Mouse (Mus musculus) forebrain, embryonic 12.5 days (tissue): ENCODE results near the gene Vgf. TPM values are rescaled to one million over a fixed set of nuclear protein-coding genes. Genes with fewer than 3 reads are reported as not detected.

ENCODE experiments used
- ATAC-seq: fragments of 200-750 bp; cut with Nextera tagmentation; 2 replicates; pipeline ENCODE4 v1.8.0; 2017; ENCODE audit warnings: moderate TSS enrichment; ENCODE audit not compliant: low FRiP score
- H3K27ac ChIP-seq: fragments of 300-500 bp; sonication (generic); 2 replicates; pipeline ENCODE4 v1.5.1; 2016; ENCODE audit warnings: mild to moderate bottlenecking
- H3K27me3 ChIP-seq: fragments of 300-500 bp; sonication (generic); 2 replicates; pipeline ENCODE4 v1.6.1; 2016; ENCODE audit warnings: mild to moderate bottlenecking
- H3K36me3 ChIP-seq: fragments of 300-500 bp; sonication (generic); replicated peaks from 2 replicates; pipeline ENCODE4 v1.6.1; 2016; ENCODE audit warnings: mild to moderate bottlenecking
- H3K4me1 ChIP-seq: fragments of 300-500 bp; sonication (generic); 2 replicates; pipeline ENCODE4 v1.6.1; 2016
- H3K4me2 ChIP-seq: fragments of 300-500 bp; sonication (generic); 2 replicates; pipeline ENCODE4 v1.6.1; 2016; ENCODE audit warnings: mild to moderate bottlenecking, moderate library complexity
- H3K4me3 ChIP-seq: fragments of 300-500 bp; sonication (generic); replicated peaks from 2 replicates; pipeline ENCODE4 v1.5.1; 2016; ENCODE audit warnings: mild to moderate bottlenecking
- H3K9ac ChIP-seq: fragments of 300-500 bp; sonication (generic); 2 replicates; pipeline ENCODE4 v1.6.1; 2016; ENCODE audit warnings: mild to moderate bottlenecking
- H3K9me3 ChIP-seq: fragments of 300-500 bp; sonication (generic); 2 replicates; pipeline ENCODE4 v1.6.1; 2016
- WGBS: fragments of 180-500 bp; shearing (Covaris S2); methylation state at CpG from one replicate; pipeline ENCODE4 v1.1.7; 2016; 5-methylcytosine and 5-hydroxymethylcytosine counted together
- polyA plus RNA-seq: library from polyadenylated mRNA; unstranded; fragments of >200 nt; fragmentation: Nextera tagmentation; extraction: Ambion mirVana; gene quantifications from 2 replicates; pipeline ENCODE4 v1.2.1, GENCODE M21; 2016

Gene Vgf
- polyA plus RNA-seq, 1 experiment from 2014 or later = 0.92 TPM

DNA sequence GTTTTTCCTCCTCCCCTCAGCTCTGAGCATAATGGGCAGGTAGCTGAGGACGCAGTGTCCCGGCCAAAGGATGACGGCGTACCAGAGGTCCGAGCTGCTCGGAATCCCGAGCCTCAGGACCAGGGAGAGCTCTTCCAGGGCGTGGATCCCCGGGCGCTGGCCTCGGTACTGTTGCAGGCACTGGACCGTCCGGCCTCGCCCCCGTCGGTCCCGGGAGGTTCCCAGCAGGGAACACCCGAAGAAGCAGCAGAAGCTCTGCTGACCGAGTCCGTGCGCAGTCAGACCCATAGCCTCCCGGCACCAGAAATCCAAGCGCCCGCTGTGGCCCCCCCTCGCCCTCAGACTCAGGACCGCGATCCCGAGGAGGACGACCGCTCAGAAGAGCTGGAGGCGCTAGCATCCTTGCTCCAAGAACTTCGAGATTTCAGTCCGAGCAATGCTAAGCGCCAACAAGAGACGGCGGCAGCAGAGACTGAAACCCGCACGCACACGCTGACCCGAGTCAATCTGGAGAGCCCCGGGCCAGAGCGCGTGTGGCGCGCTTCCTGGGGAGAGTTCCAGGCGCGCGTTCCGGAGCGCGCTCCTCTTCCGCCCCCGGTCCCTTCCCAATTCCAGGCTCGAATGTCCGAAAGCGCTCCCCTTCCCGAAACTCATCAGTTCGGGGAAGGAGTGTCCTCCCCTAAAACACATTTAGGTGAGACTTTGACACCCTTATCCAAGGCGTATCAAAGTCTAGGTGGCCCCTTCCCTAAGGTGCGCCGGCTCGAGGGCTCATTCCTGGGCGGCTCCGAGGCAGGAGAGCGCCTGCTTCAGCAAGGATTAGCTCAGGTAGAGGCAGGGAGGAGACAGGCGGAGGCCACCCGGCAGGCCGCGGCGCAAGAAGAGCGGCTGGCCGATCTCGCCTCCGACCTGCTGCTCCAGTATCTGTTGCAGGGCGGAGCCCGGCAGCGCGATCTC, 5.2 kb downstream of the Vgf start:
- peak overlapping the region; percentile 98 for H3K4me2 ChIP-seq
- peaks cover 37% of the 10 kb centered on the region for H3K4me1 ChIP-seq
- WGBS = under 1% methylated on average over 78 of the region's 78 CpGs
- H3K9ac ChIP-seq = peak overlapping the region; percentile 45
- peaks cover 11% of the 10 kb centered on the region for H3K36me3 ChIP-seq
- H3K4me3 ChIP-seq = peak overlapping the region; percentile 49
- H3K27ac ChIP-seq = no peak overlapping the region
- H3K9me3 ChIP-seq = no peaks in the 10 kb centered on the region
- peaks cover 77% of the 10 kb centered on the region for H3K27me3 ChIP-seq
- no peak for ATAC-seq

DNA sequence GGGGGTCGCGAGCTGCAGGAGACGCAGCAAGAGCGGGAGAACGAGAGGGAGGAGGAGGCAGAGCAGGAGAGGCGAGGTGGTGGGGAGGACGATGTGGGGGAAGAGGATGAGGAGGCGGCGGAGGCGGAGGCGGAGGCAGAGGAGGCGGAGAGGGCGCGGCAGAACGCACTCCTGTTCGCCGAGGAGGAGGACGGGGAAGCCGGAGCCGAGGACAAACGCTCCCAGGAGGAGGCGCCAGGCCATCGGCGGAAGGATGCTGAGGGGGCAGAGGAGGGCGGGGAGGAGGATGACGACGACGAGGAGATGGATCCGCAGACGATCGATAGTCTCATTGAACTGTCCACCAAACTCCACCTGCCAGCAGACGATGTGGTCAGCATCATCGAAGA, 5.8 kb downstream of the Vgf start:
- Histone ChIP-seq H3K36me3 (peaks cover 18% of the 10 kb centered on the region), H3K4me2 (peak overlapping the region; percentile 98), H3K27ac (no peak overlapping the region), H3K27me3 (peaks cover 70% of the 10 kb centered on the region), H3K9me3 (no peaks in the 10 kb centered on the region), H3K4me3 (peak overlapping the region; percentile 49), H3K4me1 (peaks cover 37% of the 10 kb centered on the region), H3K9ac (peak overlapping the region; percentile 45)
- ATAC-seq = peak; percentile 1; the same call in 1 of the 2 replicates
- WGBS = under 1% methylated on average over 33 of the region's 33 CpGs

DNA sequence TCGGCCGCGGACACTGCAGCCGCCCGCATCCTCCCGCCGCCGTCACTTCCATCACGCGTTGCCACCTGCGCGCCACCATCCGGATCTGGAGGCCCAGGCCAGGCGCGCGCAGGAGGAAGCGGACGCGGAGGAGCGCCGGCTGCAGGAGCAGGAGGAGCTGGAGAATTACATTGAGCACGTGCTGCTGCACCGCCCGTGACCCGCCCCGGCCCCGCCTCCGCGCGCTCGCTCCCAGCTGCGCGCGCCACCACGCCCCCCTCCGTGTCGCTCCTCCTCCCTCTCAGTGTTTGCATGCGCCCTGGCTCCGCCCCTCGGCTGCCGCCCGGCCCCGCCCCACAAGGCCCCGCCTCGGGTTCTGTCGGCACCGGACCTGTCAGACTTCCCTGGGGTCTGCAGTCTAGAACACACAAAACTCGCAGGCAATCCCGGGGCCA, 6.5 kb downstream of the Vgf start:
- under 1% methylated on average over 43 of the region's 49 CpGs for WGBS
- Histone ChIP-seq H3K9me3 (no peaks in the 10 kb centered on the region), H3K4me3 (peak overlapping the region; percentile 49), H3K36me3 (peaks cover 24% of the 10 kb centered on the region), H3K9ac (peak overlapping the region; percentile 45), H3K4me2 (peak overlapping the region; percentile 98), H3K4me1 (peaks cover 37% of the 10 kb centered on the region), H3K27ac (no peak overlapping the region), H3K27me3 (peaks cover 65% of the 10 kb centered on the region)
- ATAC-seq = peak; percentile 78

DNA sequence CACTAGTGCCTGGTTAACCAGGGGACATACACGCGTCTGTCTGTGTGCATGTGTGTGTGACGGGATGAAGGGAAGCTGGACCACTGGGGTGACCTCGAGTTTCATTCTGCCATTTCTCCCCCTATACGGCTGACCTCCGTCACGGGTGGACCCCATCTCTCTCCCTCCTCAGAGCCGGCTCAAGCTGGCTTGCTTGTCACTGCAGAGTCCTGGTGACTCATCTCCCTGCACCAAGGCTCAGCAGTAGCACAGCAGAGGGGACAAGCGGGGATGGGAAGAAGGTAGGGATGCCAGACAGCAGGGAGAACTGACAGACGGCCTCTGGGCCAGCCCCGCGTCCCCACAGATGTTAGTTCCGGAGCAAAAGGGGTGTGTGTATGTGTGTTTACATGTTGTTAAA, 10.0 kb downstream of the Vgf start:
- no peak overlapping the region for H3K4me3 ChIP-seq
- H3K27ac ChIP-seq = no peak overlapping the region
- WGBS = 89% methylated on average over 13 of the region's 13 CpGs
- peaks cover 13% of the 10 kb centered on the region for H3K4me1 ChIP-seq
- H3K27me3 ChIP-seq = peaks cover 29% of the 10 kb centered on the region
- no peaks in the 10 kb centered on the region for H3K9me3 ChIP-seq
- no peak overlapping the region for H3K9ac ChIP-seq
- ATAC-seq = no peak
- H3K4me2 ChIP-seq = no peak overlapping the region
- peaks cover 58% of the 10 kb centered on the region for H3K36me3 ChIP-seq

DNA sequence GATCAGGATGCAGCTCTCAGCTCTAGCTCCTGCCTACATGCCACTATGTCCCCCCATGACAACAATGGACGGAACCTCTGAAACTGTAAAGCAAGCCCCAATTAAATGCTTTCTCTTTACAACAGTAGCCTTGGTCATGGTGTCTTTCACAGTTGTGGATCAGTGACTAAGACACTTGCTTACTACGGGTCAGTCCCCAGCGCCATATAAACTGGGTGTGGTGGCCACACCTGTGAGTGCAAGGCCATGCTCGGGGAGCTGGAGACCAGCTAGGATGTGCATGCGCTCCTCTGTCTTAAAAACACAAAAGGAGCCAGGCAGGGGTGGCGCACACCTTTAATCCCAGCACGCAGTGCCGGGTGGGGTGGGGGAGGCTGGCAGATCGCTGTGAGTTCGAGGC, 13.3 kb downstream of the Vgf start:
- Histone ChIP-seq H3K4me2 (no peak overlapping the region), H3K36me3 (peaks cover 75% of the 10 kb centered on the region), H3K9me3 (no peaks in the 10 kb centered on the region), H3K9ac (no peak overlapping the region), H3K27me3 (peaks cover under 1% of the 10 kb centered on the region; the same call in 1 of the 2 replicates), H3K4me1 (no peaks in the 10 kb centered on the region), H3K27ac (no peak overlapping the region), H3K4me3 (no peak overlapping the region)
- no peak for ATAC-seq
- WGBS = 95% methylated on average over 10 of the region's 10 CpGs

DNA sequence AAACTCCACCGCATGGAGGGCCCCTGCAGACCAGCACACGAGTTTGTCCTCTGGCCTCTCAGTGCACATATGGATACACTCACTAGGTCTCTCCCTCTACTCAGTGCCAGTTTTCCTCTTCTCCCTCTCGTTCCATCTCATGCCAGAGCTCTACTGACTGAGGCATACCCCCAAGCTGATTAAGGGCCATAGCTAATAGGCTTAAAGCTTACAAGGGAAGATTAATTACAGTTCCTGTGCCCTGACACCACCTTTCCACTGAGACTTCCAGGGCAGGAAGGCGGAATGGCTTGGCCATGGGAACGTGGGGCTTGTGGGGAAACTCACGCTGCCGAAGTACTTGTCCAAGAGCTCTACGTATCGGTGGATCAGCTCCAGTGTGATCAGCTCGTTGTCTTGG, 15.2 kb downstream of the Vgf start:
- no peak for ATAC-seq
- Histone ChIP-seq H3K36me3 (peaks cover 63% of the 10 kb centered on the region), H3K27me3 (no peaks in the 10 kb centered on the region), H3K27ac (no peak overlapping the region), H3K4me2 (no peak overlapping the region), H3K4me1 (peaks cover 10% of the 10 kb centered on the region), H3K9me3 (no peaks in the 10 kb centered on the region), H3K9ac (no peak overlapping the region), H3K4me3 (no peak overlapping the region)
- WGBS = 90% methylated on average over 10 of the region's 10 CpGs

DNA sequence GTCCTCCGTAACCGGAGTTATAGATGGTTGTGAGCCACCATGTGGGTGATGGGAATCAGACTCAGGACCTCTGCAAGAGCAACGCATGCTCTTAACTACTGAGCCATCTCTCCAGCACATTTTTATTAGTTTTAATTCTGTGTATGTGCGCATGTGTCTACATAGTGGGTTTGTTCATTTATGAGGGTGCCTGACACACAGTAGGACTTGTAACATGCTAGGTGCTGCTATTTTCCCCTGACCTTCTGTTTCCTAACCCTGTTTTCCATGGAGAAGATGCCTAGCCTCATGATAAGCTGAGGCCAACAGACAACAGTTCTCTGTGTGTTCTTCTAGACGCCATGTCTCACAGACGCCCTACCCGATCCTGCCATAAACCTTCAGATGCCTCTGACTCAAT, 17.8 kb downstream of the Vgf start:
- Histone ChIP-seq H3K27me3 (no peaks in the 10 kb centered on the region), H3K4me2 (no peak overlapping the region), H3K4me1 (peaks cover 13% of the 10 kb centered on the region), H3K9me3 (no peaks in the 10 kb centered on the region), H3K27ac (no peak overlapping the region), H3K36me3 (peaks cover 37% of the 10 kb centered on the region), H3K4me3 (no peak overlapping the region), H3K9ac (no peak overlapping the region)
- no peak for ATAC-seq
- WGBS = 97% methylated on average over 7 of the region's 7 CpGs

DNA sequence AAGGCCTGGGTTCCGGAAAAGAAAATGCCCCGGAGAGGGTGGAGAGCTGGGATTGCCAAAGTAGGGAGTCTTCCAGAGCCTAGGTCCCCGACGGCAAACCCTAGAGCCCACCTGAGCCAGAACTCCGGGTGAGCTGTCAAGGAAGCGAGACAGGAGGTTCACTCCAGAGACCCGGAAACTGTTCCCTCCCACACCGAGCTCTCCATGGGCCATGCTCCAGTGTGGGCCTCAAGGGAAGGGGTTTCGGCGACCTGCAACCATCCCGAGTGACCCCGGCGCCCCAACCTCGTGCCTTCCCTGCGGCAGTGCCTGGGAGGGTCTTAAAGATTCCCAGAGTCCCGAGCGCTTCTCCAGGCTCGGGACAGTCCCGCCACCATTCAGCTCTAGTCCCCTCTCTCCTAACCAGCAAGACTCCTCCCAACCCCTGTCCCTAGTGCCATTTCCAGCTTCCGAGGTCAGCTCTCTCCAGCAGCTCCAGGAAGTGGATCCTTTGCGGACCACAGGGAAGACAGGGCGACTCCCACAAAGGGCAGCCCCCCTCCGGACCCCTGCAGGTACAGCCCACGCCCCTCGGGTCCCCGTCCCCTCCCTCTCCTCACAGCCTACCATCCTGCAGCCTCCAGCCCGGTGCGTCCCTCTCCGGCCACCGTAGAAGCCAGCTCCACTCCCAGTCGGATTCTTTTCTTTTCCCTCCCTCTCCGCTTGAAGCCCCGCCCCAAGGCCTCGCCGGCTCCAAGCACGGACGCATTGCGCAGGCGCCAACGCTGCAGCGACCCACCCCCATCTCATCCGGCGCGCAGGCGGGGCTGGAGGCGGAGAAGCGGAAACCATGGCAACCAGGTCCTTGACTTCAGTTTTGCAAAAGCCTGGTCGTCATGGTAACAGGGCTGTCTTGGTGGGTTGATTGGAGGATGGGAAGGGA, 19.5 kb downstream of the Vgf start, which contains the start of gene Ap1s1:
TSS of gene Ap1s1 (minus strand) at position 734 of the 922 bp plus-strand sequence.
- Histone ChIP-seq H3K4me3 (peak within 1 kb of the TSS; percentile 72), H3K9ac (peak within 1 kb of the TSS; percentile 83), H3K4me1 (peaks cover 13% of the 10 kb centered on the region), H3K36me3 (peaks cover 21% of the 10 kb centered on the region), H3K9me3 (no peaks in the 10 kb centered on the region), H3K4me2 (peak within 1 kb of the TSS; percentile 85), H3K27me3 (no peaks in the 10 kb centered on the region), H3K27ac (peak within 1 kb of the TSS; percentile 79)
- peak; percentile 95 for ATAC-seq
- under 1% methylated on average over 47 of the region's 48 CpGs for WGBS

DNA sequence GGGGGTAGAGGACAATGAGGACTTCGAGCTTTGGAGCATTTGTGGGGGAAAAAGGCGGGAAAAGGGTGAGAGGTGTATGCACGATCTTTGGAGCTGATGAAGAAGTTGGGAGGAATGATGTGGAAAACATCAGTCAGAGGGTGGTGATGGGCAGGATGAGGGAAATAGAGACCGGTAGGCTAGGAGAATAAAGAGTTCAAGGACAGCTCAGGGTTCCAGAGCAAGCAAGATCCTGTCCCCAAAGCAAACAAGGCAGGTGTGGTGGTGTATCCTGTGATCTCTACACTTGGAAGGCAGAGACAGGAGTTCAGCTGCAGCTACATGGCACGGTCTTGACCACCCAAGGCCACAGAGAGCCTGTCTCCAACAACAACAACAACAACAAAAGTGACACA, 20.1 kb downstream of the Vgf start:
- Histone ChIP-seq H3K4me1 (peaks cover 13% of the 10 kb centered on the region), H3K9me3 (no peaks in the 10 kb centered on the region), H3K27me3 (no peaks in the 10 kb centered on the region), H3K27ac (peak overlapping the region; percentile 79), H3K4me2 (peak overlapping the region; percentile 3; the same call in 1 of the 2 replicates), H3K36me3 (peaks cover 16% of the 10 kb centered on the region), H3K4me3 (no peak overlapping the region), H3K9ac (peak overlapping the region; percentile 12; the same call in 1 of the 2 replicates)
- WGBS = 20% methylated on average over 5 of the region's 5 CpGs
- ATAC-seq = no peak

DNA sequence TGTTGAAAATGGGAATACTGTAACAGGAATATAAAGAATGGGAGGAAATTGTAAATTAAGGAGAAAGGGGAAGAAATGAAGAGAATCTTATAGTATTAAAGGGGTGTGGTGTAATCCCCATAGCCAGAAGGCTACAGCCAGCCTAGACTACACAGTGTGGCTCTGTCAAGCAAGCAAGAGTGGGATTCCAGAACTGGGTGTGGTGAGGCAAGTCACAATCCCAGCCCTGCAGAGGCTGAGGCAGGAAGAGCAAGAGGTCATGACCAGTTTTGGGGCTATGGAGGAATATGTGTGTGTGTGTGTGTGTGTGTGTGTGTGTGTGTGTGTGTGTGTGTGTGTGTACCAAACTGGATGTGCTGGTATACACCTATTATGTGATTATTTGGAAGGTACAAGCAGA, 20.8 kb downstream of the Vgf start:
- H3K9ac ChIP-seq = no peak overlapping the region
- peaks cover 9% of the 10 kb centered on the region for H3K36me3 ChIP-seq
- H3K4me1 ChIP-seq = peaks cover 13% of the 10 kb centered on the region
- no peak overlapping the region for H3K4me2 ChIP-seq
- H3K4me3 ChIP-seq = no peak overlapping the region
- no peaks in the 10 kb centered on the region for H3K9me3 ChIP-seq
- H3K27ac ChIP-seq = no peak overlapping the region
- no peak for ATAC-seq
- H3K27me3 ChIP-seq = no peaks in the 10 kb centered on the region

DNA sequence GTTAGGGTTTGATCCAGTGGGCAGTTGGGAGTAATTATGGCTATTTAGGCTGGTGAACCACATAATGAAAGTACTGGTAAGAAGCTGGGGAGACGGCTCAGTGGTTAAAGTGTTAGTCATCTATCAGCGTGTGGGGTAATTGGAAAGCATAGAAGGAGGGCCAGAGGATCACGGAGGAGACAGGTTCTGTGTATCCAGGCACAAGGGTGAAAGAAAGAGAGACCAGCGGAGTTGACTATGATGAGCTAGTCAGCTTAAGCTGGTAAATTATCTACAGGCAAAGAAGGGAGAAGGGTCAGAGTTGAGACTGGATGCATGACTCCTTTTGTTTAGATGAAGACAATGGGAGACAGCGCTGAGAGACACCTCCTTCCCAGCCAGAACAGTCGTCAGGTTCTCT, 24.9 kb downstream of the Vgf start:
- no peak for ATAC-seq
- Histone ChIP-seq H3K4me1 (peaks cover 6% of the 10 kb centered on the region), H3K27ac (no peak overlapping the region), H3K4me3 (no peak overlapping the region), H3K9ac (no peak overlapping the region), H3K27me3 (no peaks in the 10 kb centered on the region), H3K4me2 (no peak overlapping the region), H3K9me3 (no peaks in the 10 kb centered on the region), H3K36me3 (no peaks in the 10 kb centered on the region)
- WGBS = 60% methylated on average over 6 of the region's 6 CpGs

DNA sequence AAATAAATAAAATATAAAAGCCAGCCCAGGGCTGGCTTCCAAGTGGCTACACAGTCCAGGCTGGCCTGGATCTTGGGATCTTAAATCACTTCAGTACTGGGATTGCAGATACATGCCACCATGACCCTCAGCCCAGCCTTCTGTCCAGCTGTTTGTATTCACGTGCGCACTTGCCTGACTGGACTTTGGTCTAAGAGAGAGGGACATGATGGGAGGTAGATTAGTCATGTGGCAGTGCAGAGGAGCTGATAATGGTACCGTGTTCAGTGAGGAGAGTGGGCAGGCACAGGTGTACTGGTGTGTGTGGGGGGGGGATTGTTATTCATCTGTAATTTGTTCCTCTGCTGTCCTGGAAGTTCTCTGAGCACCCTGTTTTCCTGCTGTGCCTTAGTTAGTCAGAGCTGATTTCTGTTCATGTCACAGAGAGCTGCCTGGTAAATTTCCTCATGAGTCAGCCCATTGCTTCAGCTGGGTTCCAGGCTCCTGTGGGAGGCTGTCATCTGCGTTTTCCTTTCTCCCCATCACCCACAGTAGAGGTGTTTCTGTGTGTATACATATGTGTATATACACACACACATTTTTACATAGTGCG, 25.8 kb downstream of the Vgf start:
- H3K27ac ChIP-seq = no peak overlapping the region
- no peak overlapping the region for H3K4me3 ChIP-seq
- no peak overlapping the region for H3K4me2 ChIP-seq
- ATAC-seq = no peak
- H3K4me1 ChIP-seq = no peaks in the 10 kb centered on the region
- no peaks in the 10 kb centered on the region for H3K27me3 ChIP-seq
- WGBS = 89% methylated on average over 5 of the region's 5 CpGs
- H3K9me3 ChIP-seq = no peaks in the 10 kb centered on the region
- no peak overlapping the region for H3K9ac ChIP-seq
- H3K36me3 ChIP-seq = no peaks in the 10 kb centered on the region
